Mouse (Mus musculus) MEL (cell line): ENCODE measurements at regions not wholly inside any gene's neighbourhood (a gene's known extent, or its start where the extent isn't known, plus 50 kb on each side); places are given as distances from the start of the nearest gene placed in this dataset.

Experiments
- DNase-seq: peaks from one replicate; pipeline ENCODE4 v3.0.0; 2011; ENCODE audit warnings: low read depth, low spot score
- H3K27ac ChIP-seq: 2 replicates; pipeline ENCODE4 v1.5.1; 2012; ENCODE audit warnings: low read depth, mild to moderate bottlenecking, control low read depth, low read length, moderate library complexity; ENCODE audit not compliant: control insufficient read depth
- H3K27me3 ChIP-seq, 2 experiments: fragments of 150-350 bp in 1 of 2; sonication (generic) in 1 of 2; 2 replicates each; pipeline ENCODE4 v1.6.1; 2012; ENCODE audit warnings: low read length in 2 of 2, mild to moderate bottlenecking in 2 of 2, improper control_type of control experiment in 1 of 2, moderate library complexity in 1 of 2; ENCODE audit not compliant: insufficient read depth in 2 of 2, control insufficient read depth in 1 of 2
- H3K36me3 ChIP-seq, 2 experiments: 2 replicates each; pipeline ENCODE4 v1.6.1; 2012 to 2014; ENCODE audit warnings: low read length in 2 of 2, improper control_type of control experiment in 1 of 2, inconsistent platforms in 1 of 2, mild to moderate bottlenecking in 1 of 2; ENCODE audit not compliant: insufficient read depth in 2 of 2, control insufficient read depth in 1 of 2
- H3K4me1 ChIP-seq, 2 experiments: fragments of 150-350 bp in 1 of 2; sonication (generic) in 1 of 2; 2 replicates each; pipeline ENCODE4 v1.6.1; 2012; ENCODE audit warnings: low read length in 2 of 2, improper control_type of control experiment in 1 of 2, mild to moderate bottlenecking in 1 of 2; ENCODE audit not compliant: insufficient read depth in 2 of 2, control insufficient read depth in 1 of 2
- H3K4me3 ChIP-seq, 2 experiments: fragments of 150-350 bp in 1 of 2; sonication (generic) in 1 of 2; 2 replicates each; pipeline ENCODE4 v1.5.1; 2012; ENCODE audit warnings: low read depth in 2 of 2, low read length in 2 of 2, mild to moderate bottlenecking in 2 of 2, moderate library complexity in 2 of 2, control low read depth in 1 of 2, improper control_type of control experiment in 1 of 2; ENCODE audit not compliant: control insufficient read depth in 1 of 2, insufficient read depth in 1 of 2
- H3K79me2 ChIP-seq: 2 replicates; pipeline ENCODE4 v1.6.1; 2012; ENCODE audit warnings: mild to moderate bottlenecking, low read length, moderate library complexity; ENCODE audit not compliant: control insufficient read depth, poor library complexity, insufficient read depth
- H3K9ac ChIP-seq: 2 replicates; pipeline ENCODE4 v1.6.1; 2012; ENCODE audit warnings: low read depth, mild to moderate bottlenecking, control low read depth, low read length, moderate library complexity; ENCODE audit not compliant: control insufficient read depth, poor library complexity, severe bottlenecking
- H3K9me3 ChIP-seq: fragments of 150-350 bp; sonication (generic); replicated peaks from 2 replicates; pipeline ENCODE4 v1.6.1; 2012; ENCODE audit warnings: mild to moderate bottlenecking, low read length, improper control_type of control experiment, moderate library complexity; ENCODE audit not compliant: insufficient read depth
- CHD2 ChIP-seq: IDR thresholded peaks from 2 replicates; pipeline ENCODE4 v1.6.1; 2011; ENCODE audit warnings: low read length, improper control_type of control experiment
- CTCF ChIP-seq, 3 experiments: IDR thresholded peaks in 2 of 3; conservative IDR thresholded peaks in 1 of 3; 2 replicates each; pipeline ENCODE4 v1.5.1; 2011 to 2012; ENCODE audit warnings: low read length in 3 of 3, low read depth in 2 of 3, mild to moderate bottlenecking in 2 of 3, improper control_type of control experiment in 1 of 3, inconsistent platforms in 1 of 3, mixed read lengths in 1 of 3, moderate library complexity in 1 of 3; ENCODE audit not compliant: control insufficient read depth in 1 of 3, insufficient read depth in 1 of 3, poor library complexity in 1 of 3, severe bottlenecking in 1 of 3
- MAFK ChIP-seq: IDR thresholded peaks from 2 replicates; pipeline ENCODE4 v1.6.1; 2011; ENCODE audit warnings: low read depth, mild to moderate bottlenecking, low read length, improper control_type of control experiment, borderline replicate concordance
- MAX ChIP-seq: IDR thresholded peaks from 2 replicates; pipeline ENCODE4 v1.6.1; 2011; ENCODE audit warnings: low read length, improper control_type of control experiment
- MXI1 ChIP-seq: IDR thresholded peaks from 2 replicates; pipeline ENCODE4 v1.6.1; 2011; ENCODE audit warnings: mild to moderate bottlenecking, low read depth, low read length, improper control_type of control experiment
- NELFE ChIP-seq: IDR thresholded peaks from 2 replicates; pipeline ENCODE4 v1.6.1; 2011; ENCODE audit warnings: low read depth, low read length, improper control_type of control experiment
- POLR2A ChIP-seq, 2 experiments: IDR thresholded peaks; 2 replicates each; pipeline ENCODE4 v1.6.1; 2011 to 2012; ENCODE audit warnings: low read length in 2 of 2, mild to moderate bottlenecking in 2 of 2, control low read depth in 1 of 2, improper control_type of control experiment in 1 of 2, low read depth in 1 of 2, moderate library complexity in 1 of 2; ENCODE audit not compliant: control insufficient read depth in 1 of 2, insufficient read depth in 1 of 2, poor library complexity in 1 of 2
- POLR2AphosphoS5 ChIP-seq: IDR thresholded peaks from 2 replicates; pipeline ENCODE4 v1.6.1; 2012; ENCODE audit warnings: low read depth, borderline replicate concordance, mild to moderate bottlenecking, inconsistent platforms, low read length, moderate library complexity, mixed read lengths
- RAD21 ChIP-seq: IDR thresholded peaks from 2 replicates; pipeline ENCODE4 v1.6.1; 2011; ENCODE audit warnings: mild to moderate bottlenecking, low read depth, low read length, improper control_type of control experiment
- RCOR1 ChIP-seq: IDR thresholded peaks from 2 replicates; pipeline ENCODE4 v1.6.1; 2012; ENCODE audit warnings: low read depth, mild to moderate bottlenecking, inconsistent platforms, low read length, improper control_type of control experiment
- SMC3 ChIP-seq: IDR thresholded peaks from 2 replicates; pipeline ENCODE4 v1.6.1; 2011; ENCODE audit warnings: low read depth, low read length, improper control_type of control experiment
- TBP ChIP-seq: IDR thresholded peaks from 2 replicates; pipeline ENCODE4 v1.8.0; 2011; ENCODE audit warnings: low read depth, low read length, improper control_type of control experiment
- UBTF ChIP-seq: IDR thresholded peaks from 2 replicates; pipeline ENCODE4 v1.6.1; 2012; ENCODE audit warnings: low read depth, mild to moderate bottlenecking, inconsistent platforms, low read length, improper control_type of control experiment, moderate library complexity, borderline replicate concordance; ENCODE audit not compliant: insufficient read depth
- USF2 ChIP-seq, 2 experiments: IDR thresholded peaks; 2 replicates each; pipeline ENCODE4 v1.6.1; 2011 to 2012; ENCODE audit warnings: improper control_type of control experiment in 2 of 2, low read length in 2 of 2, borderline replicate concordance in 1 of 2, inconsistent platforms in 1 of 2, low read depth in 1 of 2, mild to moderate bottlenecking in 1 of 2; ENCODE audit not compliant: insufficient read depth in 1 of 2
- ZC3H11A ChIP-seq: IDR thresholded peaks from 2 replicates; pipeline ENCODE4 v1.6.1; 2012; ENCODE audit warnings: low read depth, mild to moderate bottlenecking, inconsistent platforms, low read length, improper control_type of control experiment
- ZKSCAN1 ChIP-seq: IDR thresholded peaks from 2 replicates; pipeline ENCODE4 v1.6.1; 2012; ENCODE audit warnings: low read depth, mild to moderate bottlenecking, inconsistent platforms, low read length, improper control_type of control experiment, moderate library complexity
- ZMIZ1 ChIP-seq: IDR thresholded peaks from 2 replicates; pipeline ENCODE4 v1.6.1; 2012; ENCODE audit warnings: low read depth, mild to moderate bottlenecking, inconsistent platforms, low read length, improper control_type of control experiment, moderate library complexity

DNA sequence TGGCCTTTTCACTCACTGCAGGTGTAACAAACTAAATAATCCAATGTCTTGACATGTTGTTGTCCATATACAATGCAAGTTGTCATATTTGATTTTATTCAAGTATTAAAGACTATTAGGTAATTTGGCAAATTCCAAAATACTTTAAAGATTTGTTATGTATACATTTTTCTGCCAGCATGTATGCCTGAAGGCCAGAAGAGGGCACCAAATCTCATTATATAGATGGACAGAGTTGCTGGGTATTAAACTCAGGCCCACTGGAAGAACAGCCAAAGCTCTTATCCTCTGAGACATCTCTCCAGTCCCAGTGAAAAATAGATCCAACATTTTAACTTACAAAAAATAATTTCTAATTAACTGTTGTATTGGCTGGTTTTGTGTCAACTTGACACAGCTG, 80.5 kb upstream of the Cenpq start:
- no peaks in the 10 kb centered on the region for H3K9me3 ChIP-seq
- TF ChIP-seq ZC3H11A (peak; percentile 51), ZKSCAN1 (no peak), NELFE (no peak), POLR2A (IDR thresholded peaks at IDR 0.05; ENCODE audit: control insufficient read depth in 1 of 2, insufficient read depth in 1 of 2, low read depth in 1 of 2, low read length in 2 of 2, poor library complexity in 1 of 2) (no peak), MAX (no peak), ZMIZ1 (no peak), CHD2 (no peak), RCOR1 (no peak), USF2 (IDR thresholded peaks at IDR 0.05; ENCODE audit: borderline replicate concordance in 1 of 2, insufficient read depth in 1 of 2, low read depth in 1 of 2, low read length in 2 of 2) (no peak), POLR2AphosphoS5 (no peak), UBTF (no peak), MAFK (no peak), MXI1 (no peak), CTCF (IDR thresholded peaks at IDR 0.05 in 2 of 3, conservative IDR thresholded peaks at IDR 0.05 in 1 of 3; ENCODE audit: control insufficient read depth in 1 of 3, insufficient read depth in 1 of 3, low read depth in 2 of 3, low read length in 3 of 3, poor library complexity in 1 of 3, severe bottlenecking in 1 of 3) (peak in 1 of 3 experiments; percentile 53; a peak in 2 of 6 replicates), SMC3 (peak; percentile 63), RAD21 (peak; percentile 63), TBP (no peak)

More for the DNA sequence above, 80.5 kb upstream of the Cenpq start:
- no peak overlapping the region for H3K9ac ChIP-seq
- no peaks in the 10 kb centered on the region for H3K79me2 ChIP-seq
- H3K27me3 ChIP-seq: no peaks in the 10 kb centered on the region; a peak in 1 of 4 replicates
- no peaks in the 10 kb centered on the region for H3K36me3 ChIP-seq
- H3K4me1 ChIP-seq: no peaks in the 10 kb centered on the region
- peak; percentile 14 for DNase-seq
- no peak overlapping the region for H3K27ac ChIP-seq
- no peak overlapping the region for H3K4me3 ChIP-seq
